Mouse (Mus musculus) MEL (cell line): ENCODE data around the gene Samd13. TPM values are rescaled to one million over a fixed set of nuclear protein-coding genes. Genes with fewer than 3 reads are reported as not detected.

Source experiments
- DNase-seq: peaks from one replicate; pipeline ENCODE4 v3.0.0; 2011; ENCODE audit warnings: low read depth, low spot score
- H3K27ac ChIP-seq: 2 replicates; pipeline ENCODE4 v1.5.1; 2012; ENCODE audit warnings: low read depth, mild to moderate bottlenecking, control low read depth, low read length, moderate library complexity; ENCODE audit not compliant: control insufficient read depth
- H3K27me3 ChIP-seq, 2 experiments: fragments of 150-350 bp in 1 of 2; sonication (generic) in 1 of 2; 2 replicates each; pipeline ENCODE4 v1.6.1; 2012; ENCODE audit warnings: low read length in 2 of 2, mild to moderate bottlenecking in 2 of 2, improper control_type of control experiment in 1 of 2, moderate library complexity in 1 of 2; ENCODE audit not compliant: insufficient read depth in 2 of 2, control insufficient read depth in 1 of 2
- H3K36me3 ChIP-seq, 2 experiments: 2 replicates each; pipeline ENCODE4 v1.6.1; 2012 to 2014; ENCODE audit warnings: low read length in 2 of 2, improper control_type of control experiment in 1 of 2, inconsistent platforms in 1 of 2, mild to moderate bottlenecking in 1 of 2; ENCODE audit not compliant: insufficient read depth in 2 of 2, control insufficient read depth in 1 of 2
- H3K4me1 ChIP-seq, 2 experiments: fragments of 150-350 bp in 1 of 2; sonication (generic) in 1 of 2; 2 replicates each; pipeline ENCODE4 v1.6.1; 2012; ENCODE audit warnings: low read length in 2 of 2, improper control_type of control experiment in 1 of 2, mild to moderate bottlenecking in 1 of 2; ENCODE audit not compliant: insufficient read depth in 2 of 2, control insufficient read depth in 1 of 2
- H3K4me3 ChIP-seq, 2 experiments: fragments of 150-350 bp in 1 of 2; sonication (generic) in 1 of 2; 2 replicates each; pipeline ENCODE4 v1.5.1; 2012; ENCODE audit warnings: low read depth in 2 of 2, low read length in 2 of 2, mild to moderate bottlenecking in 2 of 2, moderate library complexity in 2 of 2, control low read depth in 1 of 2, improper control_type of control experiment in 1 of 2; ENCODE audit not compliant: control insufficient read depth in 1 of 2, insufficient read depth in 1 of 2
- H3K79me2 ChIP-seq: 2 replicates; pipeline ENCODE4 v1.6.1; 2012; ENCODE audit warnings: mild to moderate bottlenecking, low read length, moderate library complexity; ENCODE audit not compliant: control insufficient read depth, poor library complexity, insufficient read depth
- H3K9ac ChIP-seq: 2 replicates; pipeline ENCODE4 v1.6.1; 2012; ENCODE audit warnings: low read depth, mild to moderate bottlenecking, control low read depth, low read length, moderate library complexity; ENCODE audit not compliant: control insufficient read depth, poor library complexity, severe bottlenecking
- H3K9me3 ChIP-seq: fragments of 150-350 bp; sonication (generic); replicated peaks from 2 replicates; pipeline ENCODE4 v1.6.1; 2012; ENCODE audit warnings: mild to moderate bottlenecking, low read length, improper control_type of control experiment, moderate library complexity; ENCODE audit not compliant: insufficient read depth
- BHLHE40 ChIP-seq: IDR thresholded peaks from 2 replicates; pipeline ENCODE4 v1.6.1; 2012; ENCODE audit warnings: low read depth, mild to moderate bottlenecking, inconsistent platforms, low read length, improper control_type of control experiment, borderline replicate concordance
- CHD1 ChIP-seq: IDR thresholded peaks from 2 replicates; pipeline ENCODE4 v1.6.1; 2012; ENCODE audit warnings: low read depth, mild to moderate bottlenecking, inconsistent platforms, low read length, improper control_type of control experiment
- CHD2 ChIP-seq: IDR thresholded peaks from 2 replicates; pipeline ENCODE4 v1.6.1; 2011; ENCODE audit warnings: low read length, improper control_type of control experiment
- E2F4 ChIP-seq: IDR thresholded peaks from 2 replicates; pipeline ENCODE4 v1.6.1; 2011; ENCODE audit warnings: low read depth, low read length, improper control_type of control experiment, borderline replicate concordance
- ELF1 ChIP-seq: IDR thresholded peaks from 2 replicates; pipeline ENCODE4 v1.6.1; 2014; ENCODE audit warnings: low read depth, mild to moderate bottlenecking, inconsistent platforms, low read length, improper control_type of control experiment, moderate library complexity
- EP300 ChIP-seq, 2 experiments: IDR thresholded peaks; 2 replicates each; pipeline ENCODE4 v1.6.1; 2011; ENCODE audit warnings: improper control_type of control experiment in 2 of 2, low read length in 2 of 2, low read depth in 1 of 2, mild to moderate bottlenecking in 1 of 2
- GATA1 ChIP-seq: IDR thresholded peaks from 2 replicates; pipeline ENCODE4 v1.6.1; 2011; ENCODE audit warnings: low read depth, low read length, improper control_type of control experiment
- HCFC1 ChIP-seq: IDR thresholded peaks from 2 replicates; pipeline ENCODE4 v1.6.1; 2012; ENCODE audit warnings: low read depth, mild to moderate bottlenecking, inconsistent platforms, low read length, improper control_type of control experiment, moderate library complexity
- MAZ ChIP-seq: IDR thresholded peaks from 2 replicates; pipeline ENCODE4 v1.6.1; 2012; ENCODE audit warnings: low read depth, mild to moderate bottlenecking, inconsistent platforms, low read length, improper control_type of control experiment
- MXI1 ChIP-seq: IDR thresholded peaks from 2 replicates; pipeline ENCODE4 v1.6.1; 2011; ENCODE audit warnings: mild to moderate bottlenecking, low read depth, low read length, improper control_type of control experiment
- MYB ChIP-seq: IDR thresholded peaks from 2 replicates; pipeline ENCODE4 v1.6.1; 2011; ENCODE audit warnings: mild to moderate bottlenecking, low read depth, low read length, improper control_type of control experiment
- NELFE ChIP-seq: IDR thresholded peaks from 2 replicates; pipeline ENCODE4 v1.6.1; 2011; ENCODE audit warnings: low read depth, low read length, improper control_type of control experiment
- NRF1 ChIP-seq: IDR thresholded peaks from 2 replicates; pipeline ENCODE4 v1.6.1; 2014; ENCODE audit warnings: low read depth, mild to moderate bottlenecking, inconsistent platforms, low read length, improper control_type of control experiment, moderate library complexity; ENCODE audit not compliant: poor library complexity, insufficient read depth, severe bottlenecking
- POLR2A ChIP-seq, 2 experiments: IDR thresholded peaks; 2 replicates each; pipeline ENCODE4 v1.6.1; 2011 to 2012; ENCODE audit warnings: low read length in 2 of 2, mild to moderate bottlenecking in 2 of 2, control low read depth in 1 of 2, improper control_type of control experiment in 1 of 2, low read depth in 1 of 2, moderate library complexity in 1 of 2; ENCODE audit not compliant: control insufficient read depth in 1 of 2, insufficient read depth in 1 of 2, poor library complexity in 1 of 2
- POLR2AphosphoS2 ChIP-seq: IDR thresholded peaks from 2 replicates; pipeline ENCODE4 v1.6.1; 2011; ENCODE audit warnings: low read length, improper control_type of control experiment
- POLR2AphosphoS5 ChIP-seq: IDR thresholded peaks from 2 replicates; pipeline ENCODE4 v1.6.1; 2012; ENCODE audit warnings: low read depth, borderline replicate concordance, mild to moderate bottlenecking, inconsistent platforms, low read length, moderate library complexity, mixed read lengths
- RCOR1 ChIP-seq: IDR thresholded peaks from 2 replicates; pipeline ENCODE4 v1.6.1; 2012; ENCODE audit warnings: low read depth, mild to moderate bottlenecking, inconsistent platforms, low read length, improper control_type of control experiment
- SIN3A ChIP-seq: IDR thresholded peaks from 2 replicates; pipeline ENCODE4 v1.6.1; 2012; ENCODE audit warnings: low read length, improper control_type of control experiment, inconsistent platforms
- TBP ChIP-seq: IDR thresholded peaks from 2 replicates; pipeline ENCODE4 v1.8.0; 2011; ENCODE audit warnings: low read depth, low read length, improper control_type of control experiment
- TCF12 ChIP-seq: IDR thresholded peaks from 2 replicates; pipeline ENCODE4 v1.6.1; 2014; ENCODE audit warnings: low read depth, mild to moderate bottlenecking, inconsistent platforms, low read length, improper control_type of control experiment, moderate library complexity
- UBTF ChIP-seq: IDR thresholded peaks from 2 replicates; pipeline ENCODE4 v1.6.1; 2012; ENCODE audit warnings: low read depth, mild to moderate bottlenecking, inconsistent platforms, low read length, improper control_type of control experiment, moderate library complexity, borderline replicate concordance; ENCODE audit not compliant: insufficient read depth
- USF2 ChIP-seq, 2 experiments: IDR thresholded peaks; 2 replicates each; pipeline ENCODE4 v1.6.1; 2011 to 2012; ENCODE audit warnings: improper control_type of control experiment in 2 of 2, low read length in 2 of 2, borderline replicate concordance in 1 of 2, inconsistent platforms in 1 of 2, low read depth in 1 of 2, mild to moderate bottlenecking in 1 of 2; ENCODE audit not compliant: insufficient read depth in 1 of 2
- ZMIZ1 ChIP-seq: IDR thresholded peaks from 2 replicates; pipeline ENCODE4 v1.6.1; 2012; ENCODE audit warnings: low read depth, mild to moderate bottlenecking, inconsistent platforms, low read length, improper control_type of control experiment, moderate library complexity
- ZNF384 ChIP-seq: IDR thresholded peaks from 2 replicates; pipeline ENCODE4 v1.6.1; 2012; ENCODE audit warnings: low read depth, mild to moderate bottlenecking, inconsistent platforms, low read length, improper control_type of control experiment
- polyA plus RNA-seq, 2 experiments: library from polyadenylated mRNA; stranded (reverse) in 1 of 2; unstranded in 1 of 2; fragments of >175 nt in 1 of 2; fragments of >200 nt in 1 of 2; gene quantifications; 2 replicates each; pipeline versions ENCODE4 v1.2.1 to v1.2.4; 2012; ENCODE audit warnings: low replicate concordance in 2 of 2, low read depth in 1 of 2; ENCODE audit not compliant: insufficient read length in 2 of 2, insufficient read depth in 1 of 2, missing spikeins in 1 of 2
- total RNA-seq: library from RNA; depleted of rRNA; stranded (reverse); fragments of 300-350 nt; gene quantifications from 2 replicates; pipeline ENCODE4 v1.2.3, GENCODE M21; 2012

The Samd13 gene
- total and polyA plus RNA-seq, 3 experiments: 1.1 to 1.2 TPM; not detected in 1

DNA sequence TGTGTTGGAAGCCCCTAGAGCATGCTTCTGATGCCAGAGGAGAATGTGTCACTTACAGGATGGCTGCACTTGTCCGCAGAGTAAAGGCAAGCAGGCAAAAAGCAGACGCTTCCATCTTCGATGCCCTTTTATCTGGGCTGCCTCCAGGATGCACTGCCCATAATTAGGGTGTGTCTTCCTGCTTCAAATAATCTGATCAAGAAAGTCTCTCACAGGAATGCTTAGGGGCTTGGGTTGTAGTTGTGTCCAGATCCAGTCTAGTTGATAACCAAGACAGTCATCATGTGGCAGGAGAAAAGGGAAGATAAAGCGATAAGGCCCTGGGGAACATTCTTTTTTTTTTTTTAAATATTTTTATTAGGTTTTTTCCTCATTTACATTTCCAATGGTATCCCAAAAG is 69.9 kb downstream of the Samd13 start, which contains the start of gene Dnase2b:
Gene Dnase2b (minus strand): TSS at position 101 of the 400 bp plus-strand sequence.
- TF ChIP-seq POLR2AphosphoS5: no peak
- no peak for TF ChIP-seq GATA1
- TF ChIP-seq E2F4: no peak
- no peak for TF ChIP-seq NRF1
- TF ChIP-seq POLR2A (IDR thresholded peaks at IDR 0.05; ENCODE audit: control insufficient read depth in 1 of 2, insufficient read depth in 1 of 2, low read depth in 1 of 2, low read length in 2 of 2, poor library complexity in 1 of 2): no peak
- no peak for TF ChIP-seq CHD2
- no peak for TF ChIP-seq SIN3A
- no peak for TF ChIP-seq MXI1
- no peak for TF ChIP-seq ELF1
- Histone ChIP-seq H3K4me3 (no peak within 1 kb of the TSS), H3K27ac (no peak within 1 kb of the TSS), H3K27me3 (no peaks in the 10 kb centered on the region), H3K9ac (no peak within 1 kb of the TSS), H3K36me3 (peaks cover 0 to 14% of the 10 kb centered on the region in 2 experiments; a peak in 2 of 4 replicates), H3K4me1 (peaks cover 3 to 22% of the 10 kb centered on the region in 2 experiments), H3K79me2 (no peaks in the 10 kb centered on the region), H3K9me3 (no peaks in the 10 kb centered on the region)
- no peak for DNase-seq

DNA sequence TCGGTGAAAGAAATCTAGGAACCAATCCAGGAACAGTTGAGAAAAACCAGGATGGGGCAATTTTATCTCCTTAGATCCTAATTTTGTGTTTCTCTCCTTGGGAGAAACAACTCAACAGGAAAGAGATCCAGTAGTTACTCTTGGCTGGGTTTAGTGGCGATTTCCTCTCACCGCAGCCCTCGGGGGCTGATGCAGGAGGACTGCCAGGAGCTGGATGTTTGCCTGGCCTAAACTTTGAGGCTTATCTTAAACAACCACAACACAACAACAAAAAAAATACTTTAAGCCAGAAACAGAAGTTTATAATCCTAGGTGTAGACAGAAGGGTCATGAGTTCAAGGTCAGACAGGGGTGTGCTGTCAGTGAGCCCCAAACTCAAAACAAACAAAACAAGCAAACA is 73.6 kb downstream of the Samd13 start:
- peaks cover 0 to 10% of the 10 kb centered on the region in 2 experiments; a peak in 2 of 4 replicates for H3K4me1 ChIP-seq
- H3K27me3 ChIP-seq: no peaks in the 10 kb centered on the region
- DNase-seq: no peak
- H3K27ac ChIP-seq: no peak overlapping the region
- no peak overlapping the region for H3K9ac ChIP-seq
- no peaks in the 10 kb centered on the region for H3K79me2 ChIP-seq
- peaks cover 0 to 3% of the 10 kb centered on the region in 2 experiments; a peak in 2 of 4 replicates for H3K36me3 ChIP-seq
- TF ChIP-seq UBTF (no peak), RCOR1 (no peak), POLR2AphosphoS5 (no peak), HCFC1 (no peak), NRF1 (no peak)
- H3K4me3 ChIP-seq: no peak overlapping the region
- H3K9me3 ChIP-seq: no peaks in the 10 kb centered on the region

DNA sequence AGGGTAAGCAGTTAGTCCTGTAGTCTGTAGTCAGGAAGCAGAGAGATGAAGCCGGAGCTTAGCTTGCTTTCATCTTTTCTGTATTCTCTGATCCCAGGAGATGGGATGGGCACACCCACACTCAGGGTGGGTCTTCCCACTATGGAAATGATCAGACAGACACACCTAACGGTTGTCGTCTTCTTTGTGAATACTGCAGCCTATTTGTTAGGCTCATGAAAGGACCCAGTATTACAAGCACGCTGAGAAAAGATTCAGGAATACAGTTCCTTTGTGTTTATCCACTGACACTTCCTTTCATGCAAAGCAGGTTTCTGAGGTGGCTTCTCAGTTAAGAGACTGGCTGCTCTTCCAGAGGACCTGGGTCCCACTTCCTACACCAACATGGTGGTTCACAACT is 74.1 kb downstream of the Samd13 start:
- no peaks in the 10 kb centered on the region for H3K9me3 ChIP-seq
- no peaks in the 10 kb centered on the region for H3K79me2 ChIP-seq
- H3K27me3 ChIP-seq: no peaks in the 10 kb centered on the region
- no peak overlapping the region for H3K9ac ChIP-seq
- no peak overlapping the region for H3K27ac ChIP-seq
- TF ChIP-seq TCF12 (no peak), UBTF (no peak), E2F4 (no peak), NELFE (no peak), NRF1 (no peak), POLR2AphosphoS2 (no peak), ZNF384 (no peak), BHLHE40 (no peak), USF2 (IDR thresholded peaks at IDR 0.05; ENCODE audit: borderline replicate concordance in 1 of 2, insufficient read depth in 1 of 2, low read depth in 1 of 2, low read length in 2 of 2) (no peak), TBP (no peak), ZMIZ1 (no peak), GATA1 (no peak), MAZ (no peak), CHD1 (no peak), ELF1 (no peak), MYB (no peak), EP300 (IDR thresholded peaks at IDR 0.05; ENCODE audit: low read depth in 1 of 2, low read length in 2 of 2) (no peak), SIN3A (no peak), CHD2 (no peak)
- no peak overlapping the region for H3K4me3 ChIP-seq
- H3K4me1 ChIP-seq: peaks cover 0 to 4% of the 10 kb centered on the region in 2 experiments; a peak in 2 of 4 replicates
- H3K36me3 ChIP-seq: peaks cover 0 to 3% of the 10 kb centered on the region in 2 experiments; a peak in 2 of 4 replicates
- no peak for DNase-seq
